Mouse (Mus musculus): Measurements from ENCODE around the gene Pcif1. TPM values are rescaled to one million over a fixed set of nuclear protein-coding genes. Genes with fewer than 3 reads are reported as not detected.

Gene Pcif1
- polyA plus RNA-seq, 1 experiment from 2014 or later: 76.5 TPM

- H3K4me2 ChIP-seq (ENCODE audit: low read length): no peak overlapping the region
- ATAC-seq (replicated peaks; ENCODE audit: low FRiP score, low read depth) (no peak), DNase-seq (ENCODE audit: low spot score) (no peak)
- no peak overlapping the region for H3K9ac ChIP-seq (ENCODE audit: low read depth, low read length)
- H3K27me3 ChIP-seq (ENCODE audit: insufficient read depth, low read length): no peaks in the 10 kb centered on the region
- H3K4me1 ChIP-seq (replicated peaks; ENCODE audit: insufficient read depth, low read length): no peaks in the 10 kb centered on the region
- no peak for TF ChIP-seq CTCF (IDR thresholded peaks at IDR 0.05; ENCODE audit: low read depth)
- WGBS: 95% methylated on average over 7 of the region's 7 CpGs
- no peaks in the 10 kb centered on the region for H3K9me3 ChIP-seq (replicated peaks; ENCODE audit: low read length)
- H3K27ac ChIP-seq: no peak overlapping the region
- no peak overlapping the region for H3K4me3 ChIP-seq (replicated peaks; ENCODE audit: low read depth, low read length)
- peaks cover 90% of the 10 kb centered on the region for H3K36me3 ChIP-seq (ENCODE audit: insufficient read depth, low read length)
Observed at GRCm38 (mm10) chr2:164898008-164898407, 18.9 kb downstream of the Pcif1 start.

DNA sequence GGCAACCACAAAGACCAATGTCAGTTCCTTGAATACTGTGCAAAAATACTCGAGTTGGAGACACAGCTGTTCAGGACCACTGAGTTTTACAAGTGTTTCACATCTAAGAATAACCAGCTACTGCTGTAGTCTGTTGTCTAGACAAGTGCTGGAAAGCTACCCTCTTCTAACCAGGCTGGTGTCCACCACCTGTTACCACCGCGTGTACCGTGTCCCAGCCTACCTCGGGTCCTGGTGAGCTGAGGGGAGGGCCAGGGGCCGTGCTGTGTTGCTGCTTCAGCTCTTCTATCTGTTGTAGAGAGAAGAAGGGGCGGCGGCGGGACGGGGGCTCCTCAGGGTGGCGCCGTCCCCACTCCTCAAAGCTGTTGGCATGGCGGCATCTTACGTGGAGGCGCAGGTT, 19.9 kb downstream of the Pcif1 start:
- no peaks in the 10 kb centered on the region for H3K9me3 ChIP-seq (replicated peaks; ENCODE audit: low read length)
- DNase-seq (ENCODE audit: low spot score): no peak
- 91% methylated on average over 15 of the region's 15 CpGs for whole genome bisulfite sequencing

DNA sequence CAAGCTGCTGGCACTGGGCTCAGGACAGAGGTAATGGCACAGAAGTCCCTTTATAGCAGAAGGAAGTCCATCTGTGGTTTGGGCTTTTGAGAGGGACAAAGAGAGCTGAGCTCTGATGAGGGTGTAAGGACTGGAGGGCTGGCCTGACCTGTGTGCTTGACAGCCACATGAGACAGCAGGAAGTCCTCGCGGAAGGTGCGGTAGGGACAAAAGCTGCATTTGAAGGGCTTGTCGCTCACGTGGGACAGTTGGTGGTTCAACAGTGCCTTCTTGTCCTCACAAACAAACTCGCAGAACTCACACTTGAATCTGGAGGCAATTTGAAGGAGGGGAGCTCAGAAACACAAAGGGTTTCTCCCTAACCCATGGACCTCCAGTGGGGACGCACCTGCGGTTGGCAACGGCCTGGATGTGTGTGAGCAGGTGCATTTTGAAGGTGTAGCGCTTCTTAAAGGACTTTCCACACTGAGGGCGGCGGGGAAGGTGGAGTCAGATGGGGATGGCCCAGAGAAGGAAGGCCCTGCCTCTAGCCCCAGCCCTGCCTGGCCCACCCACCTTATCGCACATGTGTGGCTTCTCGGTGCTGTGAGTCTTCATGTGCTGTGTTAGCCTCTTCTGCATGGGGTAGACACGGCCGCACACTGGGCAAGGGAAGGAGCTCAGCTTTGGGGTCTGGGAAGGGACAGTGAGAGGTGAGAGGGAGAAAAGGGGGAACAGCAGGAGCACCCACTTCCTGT, 20.8 kb downstream of the Pcif1 start:
- H3K9me3 ChIP-seq (replicated peaks; ENCODE audit: low read length): no peaks in the 10 kb centered on the region
- peaks cover 84% of the 10 kb centered on the region for H3K36me3 ChIP-seq (ENCODE audit: insufficient read depth, low read length)
- ATAC-seq (replicated peaks; ENCODE audit: low FRiP score, low read depth) (no peak), DNase-seq (ENCODE audit: low spot score) (no peak)
- no peak overlapping the region for H3K9ac ChIP-seq (ENCODE audit: low read depth, low read length)
- no peak overlapping the region for H3K27ac ChIP-seq
- no peak overlapping the region for H3K4me2 ChIP-seq (ENCODE audit: low read length)
- no peaks in the 10 kb centered on the region for H3K4me1 ChIP-seq (replicated peaks; ENCODE audit: insufficient read depth, low read length)
- H3K4me3 ChIP-seq (replicated peaks; ENCODE audit: low read depth, low read length): no peak overlapping the region
- no peak for TF ChIP-seq CTCF (IDR thresholded peaks at IDR 0.05; ENCODE audit: low read depth)
- no peaks in the 10 kb centered on the region for H3K27me3 ChIP-seq (ENCODE audit: insufficient read depth, low read length)
- 94% methylated on average over 16 of the region's 16 CpGs for WGBS

More for the DNA sequence above, 19.9 kb downstream of the Pcif1 start:
- Histone ChIP-seq H3K4me1 (replicated peaks; ENCODE audit: insufficient read depth, low read length) (no peaks in the 10 kb centered on the region), H3K9ac (ENCODE audit: low read depth, low read length) (no peak overlapping the region), H3K27ac (no peak overlapping the region), H3K4me3 (replicated peaks; ENCODE audit: low read depth, low read length) (no peak overlapping the region), H3K4me2 (ENCODE audit: low read length) (no peak overlapping the region), H3K36me3 (ENCODE audit: insufficient read depth, low read length) (peaks cover 84% of the 10 kb centered on the region), H3K27me3 (ENCODE audit: insufficient read depth, low read length) (no peaks in the 10 kb centered on the region)
- TF ChIP-seq CTCF (IDR thresholded peaks at IDR 0.05; ENCODE audit: low read depth): no peak
- no peak for ATAC-seq (replicated peaks; ENCODE audit: low FRiP score, low read depth)

DNA sequence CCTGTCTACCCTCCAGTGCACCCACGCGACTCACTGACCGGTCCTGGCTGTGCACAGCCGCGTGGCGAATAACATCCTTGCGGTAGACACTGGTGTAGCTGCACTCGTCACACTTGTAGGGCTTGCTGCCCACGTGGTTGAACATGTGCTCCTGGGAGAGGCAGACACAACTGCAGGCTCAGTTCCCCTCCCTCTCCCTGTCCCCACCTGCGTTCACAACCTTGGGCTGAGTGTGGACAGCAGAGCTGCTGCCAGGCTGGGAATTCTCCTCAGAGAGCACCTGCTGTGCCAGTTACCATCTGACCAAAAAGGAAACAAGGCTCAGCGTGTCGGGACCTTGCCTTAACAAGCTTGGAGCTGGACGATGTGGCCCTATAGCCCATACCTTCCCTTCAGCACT, 22.3 kb downstream of the Pcif1 start:
- Histone ChIP-seq H3K27me3 (ENCODE audit: insufficient read depth, low read length) (no peaks in the 10 kb centered on the region), H3K4me1 (replicated peaks; ENCODE audit: insufficient read depth, low read length) (no peaks in the 10 kb centered on the region), H3K27ac (no peak overlapping the region), H3K36me3 (ENCODE audit: insufficient read depth, low read length) (peaks cover 82% of the 10 kb centered on the region), H3K4me3 (replicated peaks; ENCODE audit: low read depth, low read length) (no peak overlapping the region), H3K9ac (ENCODE audit: low read depth, low read length) (no peak overlapping the region), H3K4me2 (ENCODE audit: low read length) (no peak overlapping the region), H3K9me3 (replicated peaks; ENCODE audit: low read length) (0 out of 2 replicates have a peak, but pooled peaks cover 4% of the 10 kb centered on the region)
- TF ChIP-seq CTCF (IDR thresholded peaks at IDR 0.05; ENCODE audit: low read depth): no peak
- ATAC-seq (replicated peaks; ENCODE audit: low FRiP score, low read depth) (no peak), DNase-seq (ENCODE audit: low spot score) (no peak)
- 85% methylated on average over 13 of the region's 13 CpGs for WGBS

- no peaks in the 10 kb centered on the region for H3K27me3 ChIP-seq (ENCODE audit: insufficient read depth, low read length)
- H3K36me3 ChIP-seq (ENCODE audit: insufficient read depth, low read length): peaks cover 85% of the 10 kb centered on the region
- no peak overlapping the region for H3K4me3 ChIP-seq (replicated peaks; ENCODE audit: low read depth, low read length)
- no peak for TF ChIP-seq CTCF (IDR thresholded peaks at IDR 0.05; ENCODE audit: low read depth)
- H3K9ac ChIP-seq (ENCODE audit: low read depth, low read length): no peak overlapping the region
- DNase-seq (ENCODE audit: low spot score) (no peak), ATAC-seq (replicated peaks; ENCODE audit: low FRiP score, low read depth) (no peak)
- no peak overlapping the region for H3K4me2 ChIP-seq (ENCODE audit: low read length)
- H3K4me1 ChIP-seq (replicated peaks; ENCODE audit: insufficient read depth, low read length): no peaks in the 10 kb centered on the region
- 0 out of 2 replicates have a peak, but pooled peaks cover 4% of the 10 kb centered on the region for H3K9me3 ChIP-seq (replicated peaks; ENCODE audit: low read length)
- no peak overlapping the region for H3K27ac ChIP-seq
- 83% methylated on average over 1 of the region's 1 CpGs for WGBS
Observed at GRCm38 (mm10) chr2:164903496-164903895, 24.4 kb downstream of the Pcif1 start.

- H3K4me3 ChIP-seq (replicated peaks; ENCODE audit: low read depth, low read length): no peak overlapping the region
- no peak overlapping the region for H3K27ac ChIP-seq
- H3K4me2 ChIP-seq (ENCODE audit: low read length): no peak overlapping the region
- peak; percentile 45 for TF ChIP-seq CTCF (IDR thresholded peaks at IDR 0.05; ENCODE audit: low read depth)
- DNase-seq (ENCODE audit: low spot score) (no peak), ATAC-seq (replicated peaks; ENCODE audit: low FRiP score, low read depth) (no peak)
- no peak overlapping the region for H3K9ac ChIP-seq (ENCODE audit: low read depth, low read length)
- 0 out of 2 replicates have a peak, but pooled peaks cover 4% of the 10 kb centered on the region for H3K9me3 ChIP-seq (replicated peaks; ENCODE audit: low read length)
- WGBS: 99% methylated on average over 4 of the region's 4 CpGs
- H3K36me3 ChIP-seq (ENCODE audit: insufficient read depth, low read length): peaks cover 66% of the 10 kb centered on the region
- no peaks in the 10 kb centered on the region for H3K27me3 ChIP-seq (ENCODE audit: insufficient read depth, low read length)
- peaks cover 10% of the 10 kb centered on the region; the same call in 1 of the 2 replicates for H3K4me1 ChIP-seq (replicated peaks; ENCODE audit: insufficient read depth, low read length)
Observed at GRCm38 (mm10) chr2:164906071-164906470, 27.0 kb downstream of the Pcif1 start.

Measured in kidney, postnatal 0 days (tissue).